Mouse (Mus musculus) ES-Bruce4 (cell line): ENCODE measurements at regions not wholly inside any gene's neighbourhood (a gene's known extent, or its start where the extent isn't known, plus 50 kb on each side); places are given as distances from the start of the nearest gene placed in this dataset.

ENCODE experiments used
- CTCF ChIP-seq: IDR thresholded peaks from one replicate; pipeline ENCODE4 v1.8.1; 2011; ENCODE audit warnings: low read depth, low read length
- EP300 ChIP-seq: IDR thresholded peaks from 2 replicates; pipeline ENCODE4 v1.6.1; 2011; ENCODE audit warnings: low read depth, low read length; ENCODE audit not compliant: insufficient read depth
- POLR2A ChIP-seq: IDR thresholded peaks from one replicate; pipeline ENCODE4 v1.8.1; 2011; ENCODE audit warnings: low read length; ENCODE audit not compliant: insufficient read depth

GRCm38 (mm10) chr11:38828375-38828774 is 1592.6 kb upstream of the Tenm2 start:
- no peak for TF ChIP-seq CTCF
- no peak for TF ChIP-seq POLR2A
- TF ChIP-seq EP300: no peak
